Mouse (Mus musculus) neural tube, embryonic 13.5 days (tissue): ENCODE measurements around the gene Gdap1l1. TPM values are rescaled to one million over a fixed set of nuclear protein-coding genes. Genes with fewer than 3 reads are reported as not detected.

Experiments used
- ATAC-seq: fragments of 200-750 bp; cut with Nextera tagmentation; 2 replicates; pipeline ENCODE4 v1.8.0; 2017; ENCODE audit warnings: low read depth, mild to moderate bottlenecking, moderate TSS enrichment, moderate library complexity
- H3K27ac ChIP-seq: fragments of 300-500 bp; sonication (generic); replicated peaks from 2 replicates; pipeline ENCODE4 v1.5.1; 2015; ENCODE audit warnings: moderate library complexity, mild to moderate bottlenecking, inconsistent platforms
- H3K27me3 ChIP-seq: fragments of 300-500 bp; sonication (generic); 2 replicates; pipeline ENCODE4 v1.6.1; 2015; ENCODE audit warnings: mild to moderate bottlenecking, inconsistent platforms
- H3K36me3 ChIP-seq: fragments of 300-500 bp; sonication (generic); 2 replicates; pipeline ENCODE4 v1.6.1; 2015; ENCODE audit warnings: mild to moderate bottlenecking, inconsistent platforms
- H3K4me1 ChIP-seq: fragments of 300-500 bp; sonication (generic); replicated peaks from 2 replicates; pipeline ENCODE4 v1.6.1; 2015; ENCODE audit warnings: inconsistent platforms
- H3K4me2 ChIP-seq: fragments of 300-500 bp; sonication (generic); 2 replicates; pipeline ENCODE4 v1.6.1; 2015; ENCODE audit warnings: inconsistent platforms, mild to moderate bottlenecking, moderate library complexity
- H3K4me3 ChIP-seq: fragments of 300-500 bp; sonication (generic); 2 replicates; pipeline ENCODE4 v1.5.1; 2015; ENCODE audit warnings: mild to moderate bottlenecking, inconsistent platforms
- H3K9ac ChIP-seq: fragments of 300-500 bp; sonication (generic); 2 replicates; pipeline ENCODE4 v1.6.1; 2015; ENCODE audit warnings: moderate library complexity, mild to moderate bottlenecking, inconsistent platforms
- H3K9me3 ChIP-seq: fragments of 300-500 bp; sonication (generic); 2 replicates; pipeline ENCODE4 v1.6.1; 2016; ENCODE audit warnings: inconsistent platforms
- WGBS: fragments of 180-500 bp; shearing (Covaris S2); methylation state at CpG from one replicate; pipeline ENCODE4 v1.1.7; 2015; 5-methylcytosine and 5-hydroxymethylcytosine counted together
- polyA plus RNA-seq: library from polyadenylated mRNA; unstranded; fragments of >200 nt; fragmentation: Nextera tagmentation; extraction: Ambion mirVana; gene quantifications from 2 replicates; pipeline ENCODE4 v1.2.1, GENCODE M21; 2015

Gdap1l1 gene
- polyA plus RNA-seq, 1 experiment from 2014 or later, result 117 TPM

DNA sequence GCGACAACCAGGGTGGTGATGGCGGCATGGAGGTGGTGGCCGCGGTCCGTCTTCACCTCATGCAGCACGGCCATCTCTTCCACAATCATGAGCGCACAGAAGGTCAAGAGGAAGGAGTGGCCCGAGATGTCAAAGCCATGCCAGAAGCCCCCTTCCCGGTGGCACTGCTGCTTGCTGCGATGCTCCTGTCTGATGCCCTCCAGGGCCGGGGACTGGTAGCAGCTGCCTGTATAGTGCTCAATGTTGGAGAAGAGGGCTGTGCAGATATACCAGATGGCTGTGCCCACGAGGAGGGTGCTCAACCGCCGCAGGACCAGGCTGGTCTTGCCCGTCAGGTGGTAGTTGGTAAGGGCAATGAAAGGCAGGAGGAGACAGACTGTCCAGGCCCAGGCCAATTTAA lies 31.4 kb downstream of the Gdap1l1 start:
- Histone ChIP-seq H3K36me3 (peaks cover 41% of the 10 kb centered on the region), H3K4me2 (no peak overlapping the region), H3K9me3 (no peaks in the 10 kb centered on the region), H3K4me3 (no peak overlapping the region), H3K4me1 (peaks cover 11% of the 10 kb centered on the region), H3K27ac (no peak overlapping the region), H3K27me3 (no peaks in the 10 kb centered on the region), H3K9ac (no peak overlapping the region)
- 97% methylated on average over 15 of the region's 15 CpGs for WGBS
- ATAC-seq, result no peak

DNA sequence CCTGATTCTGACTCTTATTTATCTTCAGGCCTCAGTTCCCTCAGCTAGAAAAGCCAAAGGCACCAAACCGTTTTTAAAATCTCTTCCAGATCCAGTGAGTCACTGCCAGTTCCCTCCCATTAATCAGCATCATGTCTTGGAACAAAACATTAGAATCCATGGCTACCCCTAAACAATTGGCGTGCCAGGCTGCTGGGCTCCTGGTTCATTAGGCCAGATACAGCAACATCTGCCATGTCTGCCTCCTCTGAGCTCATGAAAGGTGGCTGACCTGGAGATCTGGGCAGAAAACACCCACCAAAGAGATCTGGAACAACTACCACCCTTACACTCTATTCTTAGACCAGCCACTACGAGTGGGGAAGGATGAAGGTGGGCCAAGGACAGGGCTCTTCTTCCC lies 32.9 kb downstream of the Gdap1l1 start:
- Histone ChIP-seq H3K9me3 (no peaks in the 10 kb centered on the region), H3K4me1 (peaks cover 11% of the 10 kb centered on the region), H3K27me3 (no peaks in the 10 kb centered on the region), H3K36me3 (peaks cover 34% of the 10 kb centered on the region), H3K4me3 (peak overlapping the region; percentile 89), H3K4me2 (peak overlapping the region; percentile 86), H3K9ac (peak overlapping the region; percentile 86; the same call in 1 of the 2 replicates), H3K27ac (no peak overlapping the region)
- 60% methylated on average over 3 of the region's 3 CpGs for WGBS
- ATAC-seq, result no peak

DNA sequence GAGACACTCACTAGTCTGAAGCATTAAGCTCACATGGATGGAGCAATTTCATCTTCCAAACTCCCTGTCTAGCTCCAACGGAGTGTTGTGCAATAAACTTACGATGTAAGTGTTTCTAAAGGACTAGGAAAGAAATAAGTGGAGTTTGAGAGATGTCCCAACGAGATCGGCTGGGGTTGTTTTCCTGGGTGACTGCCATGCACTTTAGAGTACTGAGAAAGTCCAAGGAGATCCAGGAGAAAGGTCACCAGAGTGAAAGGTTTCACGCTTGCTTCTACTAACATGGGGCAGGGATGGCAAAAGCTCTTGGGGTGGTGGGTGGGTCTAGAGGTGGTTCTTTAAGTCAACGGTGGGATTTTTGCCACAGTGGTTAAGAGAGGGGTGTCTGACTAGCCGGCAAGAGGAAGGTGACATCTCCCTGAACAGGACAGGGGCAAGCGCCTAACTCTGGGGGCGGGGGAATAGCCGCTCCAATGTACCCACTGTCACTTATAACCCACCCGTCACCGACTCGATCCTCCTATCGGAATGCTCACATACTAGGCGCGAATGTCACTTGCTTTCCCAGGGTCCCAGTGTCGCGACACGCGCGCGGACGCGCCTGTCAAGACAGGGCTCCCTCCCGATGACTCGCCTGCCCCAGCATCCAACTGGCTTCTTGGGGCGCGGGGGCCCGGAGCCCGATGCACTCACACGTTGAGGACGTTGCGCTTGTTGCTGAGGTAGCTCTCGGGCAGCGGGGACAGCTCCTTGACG lies 33.6 kb downstream of the Gdap1l1 start:
- Histone ChIP-seq H3K4me1 (peaks cover 11% of the 10 kb centered on the region), H3K27ac (peak overlapping the region; percentile 76), H3K27me3 (no peaks in the 10 kb centered on the region), H3K9me3 (no peaks in the 10 kb centered on the region), H3K36me3 (peaks cover 28% of the 10 kb centered on the region), H3K4me3 (peak overlapping the region; percentile 89), H3K9ac (peak overlapping the region; percentile 86), H3K4me2 (peak overlapping the region; percentile 86)
- ATAC-seq, result peak; percentile 82
- WGBS, result 5% methylated on average over 36 of the region's 36 CpGs

DNA sequence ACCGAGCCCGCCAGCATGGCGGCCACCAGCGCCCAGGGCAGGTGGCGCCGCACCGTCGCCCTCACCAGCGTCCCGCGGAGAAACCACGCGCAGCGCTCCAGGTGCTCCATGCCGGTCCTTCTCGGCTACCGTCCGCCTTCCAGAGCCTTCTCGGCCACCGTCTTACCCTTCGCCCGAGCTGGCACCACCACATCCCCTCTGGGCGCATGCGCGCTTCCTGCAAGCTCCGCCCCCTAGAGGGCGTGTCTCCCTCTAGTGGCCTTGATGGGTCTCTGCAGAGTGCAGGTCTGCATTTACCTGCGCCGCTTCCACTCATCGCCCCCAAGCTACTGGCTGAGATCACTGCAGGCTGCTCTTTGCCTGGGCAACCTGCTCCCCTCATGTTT lies 34.2 kb downstream of the Gdap1l1 start, which contains the start of gene Fitm2:
Gene Fitm2, minus strand, starts transcription at position 164 of the 386 bp plus-strand sequence.
- ATAC-seq, result peak; percentile 93
- H3K27ac ChIP-seq, result peak within 1 kb of the TSS; percentile 76
- peaks cover 11% of the 10 kb centered on the region for H3K4me1 ChIP-seq
- 1% methylated on average over 26 of the region's 30 CpGs for WGBS
- H3K9me3 ChIP-seq, result no peaks in the 10 kb centered on the region
- peak within 1 kb of the TSS; percentile 89 for H3K4me3 ChIP-seq
- peak within 1 kb of the TSS; percentile 86 for H3K4me2 ChIP-seq
- peak within 1 kb of the TSS; percentile 86 for H3K9ac ChIP-seq
- peaks cover 25% of the 10 kb centered on the region for H3K36me3 ChIP-seq
- no peaks in the 10 kb centered on the region for H3K27me3 ChIP-seq

DNA sequence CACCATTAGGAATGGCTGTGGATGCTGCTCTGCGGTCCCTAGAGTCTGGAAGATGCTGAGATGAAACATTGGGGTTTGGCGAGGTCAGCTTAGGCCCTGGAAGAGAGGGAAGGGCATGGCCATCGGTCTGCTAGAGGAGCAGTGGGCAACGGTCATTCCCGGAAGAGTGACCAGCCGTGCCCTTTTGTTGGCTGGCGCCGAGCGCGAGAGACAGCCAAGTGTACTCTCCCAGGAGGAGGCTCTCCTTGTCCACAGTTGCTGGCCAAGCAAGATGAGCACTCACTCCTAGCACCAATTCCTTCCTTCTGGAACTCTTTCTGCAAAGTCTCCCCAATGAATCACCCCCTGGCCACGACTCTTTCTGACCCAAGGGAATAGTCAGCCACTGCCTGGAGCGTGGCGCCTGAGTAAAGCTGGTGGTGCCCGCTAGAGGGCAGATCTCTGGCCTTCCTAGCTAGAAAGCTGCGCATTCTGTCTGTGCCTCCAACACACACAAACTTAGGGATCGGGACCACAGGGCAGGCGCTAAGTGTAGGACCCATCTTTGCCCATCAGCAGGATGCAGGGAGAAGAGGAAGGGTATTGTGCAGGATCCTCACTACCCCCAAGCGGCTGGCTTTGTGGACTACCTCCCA lies 42.0 kb downstream of the Gdap1l1 start:
- H3K4me3 ChIP-seq, result no peak overlapping the region
- H3K9ac ChIP-seq, result no peak overlapping the region
- H3K36me3 ChIP-seq, result no peaks in the 10 kb centered on the region
- 54% methylated on average over 18 of the region's 18 CpGs for WGBS
- H3K27ac ChIP-seq, result no peak overlapping the region
- peaks cover 7% of the 10 kb centered on the region for H3K4me1 ChIP-seq
- ATAC-seq, result no peak
- H3K4me2 ChIP-seq, result no peak overlapping the region
- H3K9me3 ChIP-seq, result no peaks in the 10 kb centered on the region
- H3K27me3 ChIP-seq, result peaks cover 21% of the 10 kb centered on the region

DNA sequence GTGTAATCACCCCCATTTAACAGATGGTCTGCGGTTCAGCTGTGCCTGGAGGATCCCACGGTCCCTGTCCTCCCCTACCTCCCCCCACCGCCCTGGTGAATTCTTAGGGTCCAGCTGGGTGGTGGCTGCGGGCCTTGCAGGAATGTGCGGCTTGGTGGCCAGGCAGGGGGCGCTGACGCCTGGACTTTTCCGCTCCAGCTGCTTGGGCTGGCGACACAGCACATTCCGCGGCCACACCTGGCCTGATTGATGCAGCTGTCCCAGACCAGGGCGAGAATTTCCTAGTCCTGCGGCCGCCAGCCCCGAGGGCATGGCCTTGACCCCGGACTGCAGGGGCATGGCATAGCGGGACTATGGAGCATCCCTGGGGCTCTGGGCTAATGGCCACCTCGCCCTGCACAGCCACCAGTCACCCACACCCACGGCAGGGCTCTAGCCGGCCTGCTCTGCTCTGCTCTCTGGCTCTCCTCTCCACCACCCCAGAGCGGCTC lies 43.3 kb downstream of the Gdap1l1 start:
- peak overlapping the region; percentile 29 for H3K4me3 ChIP-seq
- peaks cover 7% of the 10 kb centered on the region for H3K4me1 ChIP-seq
- peak; percentile 79 for ATAC-seq
- H3K4me2 ChIP-seq, result peak overlapping the region; percentile 57
- peak overlapping the region; percentile 64 for H3K9ac ChIP-seq
- WGBS, result 1% methylated on average over 21 of the region's 21 CpGs
- H3K27me3 ChIP-seq, result peaks cover 21% of the 10 kb centered on the region
- no peaks in the 10 kb centered on the region for H3K36me3 ChIP-seq
- no peaks in the 10 kb centered on the region for H3K9me3 ChIP-seq
- no peak overlapping the region for H3K27ac ChIP-seq

DNA sequence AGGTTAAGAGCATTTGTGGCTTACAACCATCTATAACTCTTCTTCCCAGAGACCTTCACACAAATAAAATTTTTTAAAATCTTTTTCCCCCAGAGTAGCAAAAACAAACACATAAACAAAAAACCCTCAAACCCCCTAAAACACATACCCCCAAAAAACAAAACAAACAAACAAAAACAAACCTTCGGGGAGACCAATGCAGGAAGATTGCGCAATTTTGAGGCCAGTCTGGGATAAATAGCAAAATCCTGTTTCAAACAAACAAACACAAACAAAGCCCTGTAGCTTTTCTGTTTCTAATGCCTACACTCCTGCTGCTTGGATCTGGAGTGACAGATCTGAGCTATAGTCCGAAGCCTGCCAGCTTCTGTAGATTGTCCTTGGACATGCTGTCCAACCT lies 49.1 kb downstream of the Gdap1l1 start:
- no peak overlapping the region for H3K4me3 ChIP-seq
- ATAC-seq, result no peak
- H3K9ac ChIP-seq, result no peak overlapping the region
- peaks cover 2% of the 10 kb centered on the region; the same call in 1 of the 2 replicates for H3K27me3 ChIP-seq
- H3K27ac ChIP-seq, result no peak overlapping the region
- WGBS, result 90% methylated on average over 3 of the region's 3 CpGs
- H3K36me3 ChIP-seq, result no peaks in the 10 kb centered on the region
- H3K4me1 ChIP-seq, result peaks cover 5% of the 10 kb centered on the region; the same call in 1 of the 2 replicates
- no peaks in the 10 kb centered on the region for H3K9me3 ChIP-seq
- H3K4me2 ChIP-seq, result no peak overlapping the region

DNA sequence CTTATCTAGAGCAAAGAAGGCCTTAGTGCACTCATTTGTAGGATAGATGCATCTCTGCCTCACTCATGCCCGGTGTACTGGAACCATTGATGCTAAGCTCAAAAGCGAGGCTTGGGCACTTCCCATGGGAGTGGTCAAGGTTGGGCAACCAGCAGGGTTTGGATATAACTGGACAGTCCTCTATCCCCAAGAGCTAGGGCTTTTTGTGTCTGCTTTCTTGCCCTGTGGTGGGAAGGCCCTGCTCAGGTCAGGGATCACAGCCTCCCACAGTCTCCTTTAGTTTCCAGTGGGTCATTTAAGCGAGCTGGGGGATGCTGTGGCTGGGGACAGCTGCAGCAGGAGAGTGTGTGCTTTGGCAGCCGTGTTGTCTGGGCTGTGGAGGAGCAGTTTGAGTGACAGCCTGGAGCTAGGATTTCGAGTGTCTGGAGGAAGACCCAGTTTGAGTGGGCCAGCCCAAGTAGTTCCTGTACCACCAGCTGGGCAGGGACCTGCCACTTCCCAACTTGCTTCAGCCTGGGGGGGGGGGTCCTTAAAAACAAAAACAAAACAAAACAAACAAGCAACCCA lies 51.5 kb downstream of the Gdap1l1 start:
- H3K27ac ChIP-seq, result no peak overlapping the region
- H3K9me3 ChIP-seq, result no peaks in the 10 kb centered on the region
- WGBS, result 64% methylated on average over 5 of the region's 5 CpGs
- H3K4me2 ChIP-seq, result no peak overlapping the region
- no peaks in the 10 kb centered on the region for H3K27me3 ChIP-seq
- no peak overlapping the region for H3K4me3 ChIP-seq
- H3K4me1 ChIP-seq, result peaks cover 9% of the 10 kb centered on the region
- ATAC-seq, result no peak
- H3K36me3 ChIP-seq, result no peaks in the 10 kb centered on the region
- H3K9ac ChIP-seq, result no peak overlapping the region

DNA sequence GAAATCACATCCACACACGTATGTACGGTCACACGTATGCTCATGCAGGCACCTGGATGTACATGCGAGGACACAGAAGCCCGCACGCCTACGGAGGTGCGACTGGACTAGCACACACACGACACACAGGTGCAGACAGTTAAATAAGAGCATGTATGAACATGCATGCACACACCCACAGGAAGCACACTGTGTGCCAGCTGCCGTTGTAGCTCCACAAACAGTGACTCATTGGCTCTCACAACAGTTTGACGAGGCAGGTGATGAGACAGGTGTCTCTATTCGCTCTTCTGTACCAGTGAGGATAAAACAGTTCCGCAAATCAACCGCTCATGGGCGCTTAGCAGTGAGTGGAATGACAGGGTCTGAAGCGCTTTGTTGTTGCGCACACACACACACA lies 52.4 kb downstream of the Gdap1l1 start:
- no peak overlapping the region for H3K27ac ChIP-seq
- WGBS, result 93% methylated on average over 17 of the region's 17 CpGs
- H3K36me3 ChIP-seq, result no peaks in the 10 kb centered on the region

DNA sequence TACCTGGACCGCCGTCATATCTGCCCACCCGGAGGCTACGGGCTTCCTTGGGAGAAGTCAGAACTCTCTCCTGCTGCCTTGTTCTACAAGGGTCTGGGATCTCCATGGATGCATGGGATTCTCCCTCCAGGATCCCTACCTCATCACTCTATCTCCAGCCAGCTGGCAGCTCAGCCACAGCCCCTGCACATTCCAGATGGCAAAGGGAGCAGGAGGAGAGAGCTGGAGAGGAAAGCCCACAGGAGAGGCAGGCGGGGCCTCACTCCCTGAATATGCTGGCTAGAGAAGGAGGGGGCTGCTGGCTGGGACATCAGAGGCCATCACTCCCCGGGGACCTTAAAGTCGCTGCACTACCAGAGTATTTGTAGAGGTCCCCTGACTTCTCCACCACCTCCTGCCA lies 53.1 kb downstream of the Gdap1l1 start:
- Histone ChIP-seq H3K4me3 (no peak overlapping the region), H3K9me3 (no peaks in the 10 kb centered on the region), H3K4me2 (no peak overlapping the region), H3K9ac (no peak overlapping the region), H3K27ac (no peak overlapping the region), H3K27me3 (no peaks in the 10 kb centered on the region), H3K36me3 (no peaks in the 10 kb centered on the region), H3K4me1 (peaks cover 9% of the 10 kb centered on the region)
- WGBS, result 60% methylated on average over 7 of the region's 7 CpGs
- ATAC-seq, result 0 out of 2 replicates have a peak, but pooled peaks have one; percentile 23

More for the DNA sequence above, 52.4 kb downstream of the Gdap1l1 start:
- no peaks in the 10 kb centered on the region for H3K9me3 ChIP-seq
- no peak for ATAC-seq
- no peak overlapping the region for H3K4me2 ChIP-seq
- no peak overlapping the region for H3K9ac ChIP-seq
- no peak overlapping the region for H3K4me3 ChIP-seq
- no peaks in the 10 kb centered on the region for H3K27me3 ChIP-seq
- H3K4me1 ChIP-seq, result peaks cover 9% of the 10 kb centered on the region

DNA sequence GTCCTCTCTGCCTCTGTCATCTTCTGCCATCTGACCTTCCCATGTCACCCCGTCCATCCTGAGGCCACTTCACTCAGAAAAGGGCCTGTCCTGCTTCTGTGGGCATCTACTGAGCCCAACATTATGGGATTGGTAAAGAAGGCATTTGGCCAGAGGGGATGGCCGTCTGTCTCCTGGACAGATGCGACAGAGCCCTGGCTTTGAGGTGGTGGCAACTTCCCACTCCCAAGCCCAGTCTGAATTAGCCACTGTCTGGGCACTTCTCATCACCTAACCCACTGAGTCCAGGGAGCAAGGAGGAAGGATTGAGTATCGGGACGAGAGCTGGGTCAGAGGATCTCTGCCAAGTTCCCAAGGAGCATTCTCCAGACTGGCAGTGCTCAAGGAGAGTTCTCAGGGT lies 53.7 kb downstream of the Gdap1l1 start, which contains the start of gene R3hdml:
Gene R3hdml, plus strand, starts transcription at position 301 of the 400 bp plus-strand sequence.
- Histone ChIP-seq H3K27me3 (no peaks in the 10 kb centered on the region), H3K9me3 (no peaks in the 10 kb centered on the region), H3K4me2 (no peak within 1 kb of the TSS), H3K4me1 (peaks cover 9% of the 10 kb centered on the region), H3K36me3 (no peaks in the 10 kb centered on the region), H3K27ac (no peak within 1 kb of the TSS), H3K9ac (no peak within 1 kb of the TSS), H3K4me3 (no peak within 1 kb of the TSS)
- no peak for ATAC-seq
- 76% methylated on average over 5 of the region's 5 CpGs for WGBS

DNA sequence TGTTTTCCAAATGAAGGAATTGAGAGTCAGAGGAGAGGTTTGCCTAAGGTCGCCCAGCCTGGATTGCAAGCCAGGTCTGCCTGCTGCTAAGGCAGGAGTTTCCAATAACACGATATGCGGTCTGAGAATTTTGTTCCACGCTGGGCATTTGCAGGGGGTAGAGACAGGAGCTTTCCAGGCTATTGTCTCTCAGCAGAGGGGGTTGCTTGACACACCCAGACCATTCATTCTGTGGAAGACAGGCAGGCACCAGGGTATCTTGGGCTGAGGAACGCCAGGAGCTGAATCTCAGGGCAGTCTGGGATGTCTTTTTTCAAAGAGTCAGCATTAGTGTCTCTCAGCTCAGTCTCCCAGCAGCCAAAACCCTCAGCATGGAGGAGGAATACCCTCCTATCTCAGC lies 54.8 kb downstream of the Gdap1l1 start:
- peaks cover 9% of the 10 kb centered on the region for H3K4me1 ChIP-seq
- no peak overlapping the region for H3K27ac ChIP-seq

More for the DNA sequence above, 54.8 kb downstream of the Gdap1l1 start:
- Histone ChIP-seq H3K4me2 (no peak overlapping the region), H3K36me3 (no peaks in the 10 kb centered on the region), H3K9me3 (no peaks in the 10 kb centered on the region), H3K9ac (no peak overlapping the region), H3K27me3 (no peaks in the 10 kb centered on the region), H3K4me3 (no peak overlapping the region)
- WGBS, result 22% methylated on average over 5 of the region's 5 CpGs
- no peak for ATAC-seq
